Mouse (Mus musculus): ENCODE measurements around the gene Gm17387.
"Not testable (repeated sequence)": the region's sequence is repeated elsewhere in the genome, so short reads cannot be mapped to it uniquely, and the experiment has no call there.

Gene Gm17387

GRCm38 (mm10) chr7:141016707-141017697, 11.9 kb upstream of the Gm17387 start:
- no peak for DNase-seq (ENCODE audit: low read depth in 2 of 2, low spot score in 2 of 2)

GRCm38 (mm10) chr7:141017824-141018223, 11.1 kb upstream of the Gm17387 start, which contains the start of gene Ifitm6:
Gene Ifitm6 (minus strand): TSS chr7:141017924.
- DNase-seq (ENCODE audit: low read depth in 2 of 2, low spot score in 2 of 2), result not testable (repeated sequence)

GRCm38 (mm10) chr7:141019028-141019427, 9.9 kb upstream of the Gm17387 start:
- no peak for DNase-seq (ENCODE audit: low read depth in 2 of 2, low spot score in 2 of 2)

- DNase-seq (ENCODE audit: low read depth in 2 of 2, low spot score in 2 of 2), result no peak
Observed at GRCm38 (mm10) chr7:141021489-141022449, 7.2 kb upstream of the Gm17387 start.

- no peak for DNase-seq (ENCODE audit: low read depth in 2 of 2, low spot score in 2 of 2)
Observed at GRCm38 (mm10) chr7:141024865-141025838, 3.8 kb upstream of the Gm17387 start.

GRCm38 (mm10) chr7:141026097-141026739, 2.7 kb upstream of the Gm17387 start:
- no peak for DNase-seq (ENCODE audit: low read depth in 2 of 2, low spot score in 2 of 2)

- DNase-seq (ENCODE audit: low read depth in 2 of 2, low spot score in 2 of 2), result no peak
Observed at GRCm38 (mm10) chr7:141026740-141027098, 2.2 kb upstream of the Gm17387 start.

- DNase-seq (ENCODE audit: low read depth in 2 of 2, low spot score in 2 of 2), result no peak
Observed at GRCm38 (mm10) chr7:141030390-141030789, 1.5 kb downstream of the Gm17387 start.

GRCm38 (mm10) chr7:141032458-141033167, 3.7 kb downstream of the Gm17387 start:
- DNase-seq (ENCODE audit: low read depth in 2 of 2, low spot score in 2 of 2), result no peak

- DNase-seq (ENCODE audit: low read depth in 2 of 2, low spot score in 2 of 2), result not testable (repeated sequence)
Observed at GRCm38 (mm10) chr7:141036624-141037023, 7.7 kb downstream of the Gm17387 start.

- no peak for DNase-seq (ENCODE audit: low read depth in 2 of 2, low spot score in 2 of 2)
Observed at GRCm38 (mm10) chr7:141038090-141039032, 9.4 kb downstream of the Gm17387 start.

- DNase-seq (ENCODE audit: low read depth in 2 of 2, low spot score in 2 of 2), result no peak
Observed at GRCm38 (mm10) chr7:141039386-141040107, 10.6 kb downstream of the Gm17387 start.

GRCm38 (mm10) chr7:141040867-141041606, 12.1 kb downstream of the Gm17387 start:
- no peak for DNase-seq (ENCODE audit: low read depth in 2 of 2, low spot score in 2 of 2)

- no peak for DNase-seq (ENCODE audit: low read depth in 2 of 2, low spot score in 2 of 2)
Observed at GRCm38 (mm10) chr7:141041661-141042060, 12.7 kb downstream of the Gm17387 start.

GRCm38 (mm10) chr7:141042539-141042938, 13.6 kb downstream of the Gm17387 start:
- DNase-seq (ENCODE audit: low read depth in 2 of 2, low spot score in 2 of 2), result no peak

- DNase-seq (ENCODE audit: low read depth in 2 of 2, low spot score in 2 of 2), result no peak
Observed at GRCm38 (mm10) chr7:141046931-141047580, 18.1 kb downstream of the Gm17387 start.
